Mouse (Mus musculus) gastrocnemius, postnatal 25 days (tissue): ENCODE data around the gene Defb45. TPM values are rescaled to one million over a fixed set of nuclear protein-coding genes. Genes with fewer than 3 reads are reported as not detected.

Experiments used
- DNase-seq: peaks from one replicate; pipeline ENCODE4 v3.0.0; 2022
- total RNA-seq, 2 experiments: library from RNA; stranded (reverse); gene quantifications; 1 replicate in 1 of 2; 2 replicates in 1 of 2; pipeline ENCODE4 v1.2.3; 2021

The Defb45 gene
- total RNA-seq, 2 experiments from 2014 or later = not detected

DNA sequence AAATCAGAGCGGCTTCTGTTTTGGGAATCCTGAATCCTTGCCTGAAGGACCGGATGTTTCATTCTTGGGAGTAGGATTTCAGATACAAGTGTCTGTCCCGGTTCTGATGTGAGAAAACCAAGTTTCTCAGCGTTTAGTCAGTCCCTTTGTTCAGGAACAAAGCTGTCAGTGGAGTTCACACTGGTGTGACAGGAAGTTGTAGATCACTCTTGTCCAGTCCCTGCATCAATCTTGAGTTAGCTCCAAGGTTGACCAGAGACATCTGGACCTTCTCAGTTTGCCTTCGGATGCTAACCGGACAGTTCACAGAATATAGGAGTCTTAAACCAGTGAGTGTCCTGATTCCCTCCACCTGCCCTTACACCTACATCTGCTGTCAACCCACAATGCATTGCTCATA is 8.5 kb upstream of the Defb45 start:
- DNase-seq = no peak

DNA sequence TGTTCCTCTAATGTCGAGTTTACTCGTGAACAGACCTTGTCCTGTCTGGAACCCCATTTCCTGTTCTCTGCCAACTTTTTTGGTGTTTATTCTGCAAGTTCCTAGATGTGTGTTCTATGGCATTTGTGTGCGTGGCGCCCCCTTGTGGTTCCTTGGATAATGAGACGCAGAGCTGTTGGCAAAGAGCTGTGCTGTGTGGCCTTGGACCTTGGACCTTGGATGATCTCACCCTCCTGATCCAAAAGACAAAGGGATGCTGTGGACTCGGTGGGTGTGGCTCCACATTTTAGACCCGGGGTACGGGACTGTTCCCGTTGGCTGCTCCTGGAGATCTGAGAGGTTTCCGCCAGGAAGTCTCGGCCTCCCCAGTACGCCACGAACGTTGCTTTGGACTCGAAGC is 4.9 kb upstream of the Defb45 start, which contains the start of gene Defb36:
TSS of gene Defb36 (plus strand) at position 271 of the 400 bp plus-strand sequence.
- DNase-seq = no peak

DNA sequence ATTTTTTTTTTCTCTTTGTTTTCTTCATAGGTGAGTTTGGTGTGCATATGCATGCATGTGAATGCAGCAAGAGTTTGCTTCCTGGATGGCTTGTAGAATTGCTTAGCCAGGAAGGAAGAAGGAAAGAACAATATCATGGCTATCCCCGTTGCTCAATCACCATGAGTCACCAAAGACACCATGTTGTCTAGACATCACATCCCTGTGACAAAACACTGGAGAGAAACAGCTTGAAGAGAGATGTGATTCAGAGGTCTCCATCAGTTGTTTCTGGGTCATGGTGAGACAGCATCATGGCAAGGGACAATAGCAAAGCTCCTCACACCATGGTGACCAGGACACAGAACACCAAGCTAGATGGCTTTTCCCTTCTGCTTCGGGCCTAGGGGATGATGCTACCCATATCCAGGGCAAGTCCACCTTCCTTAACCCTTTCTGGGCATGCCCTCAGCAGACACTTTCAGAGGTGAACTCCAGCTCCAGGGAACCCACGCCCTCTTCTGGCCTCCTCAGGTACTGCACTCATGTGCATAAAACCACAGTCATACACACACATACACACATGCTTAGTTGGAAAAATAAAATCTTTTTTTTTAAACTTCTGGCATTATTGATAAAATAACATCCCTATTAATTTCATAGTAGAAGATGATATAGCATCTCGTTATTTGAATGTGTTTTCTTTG is 2.2 kb upstream of the Defb45 start:
- no peak for DNase-seq

DNA sequence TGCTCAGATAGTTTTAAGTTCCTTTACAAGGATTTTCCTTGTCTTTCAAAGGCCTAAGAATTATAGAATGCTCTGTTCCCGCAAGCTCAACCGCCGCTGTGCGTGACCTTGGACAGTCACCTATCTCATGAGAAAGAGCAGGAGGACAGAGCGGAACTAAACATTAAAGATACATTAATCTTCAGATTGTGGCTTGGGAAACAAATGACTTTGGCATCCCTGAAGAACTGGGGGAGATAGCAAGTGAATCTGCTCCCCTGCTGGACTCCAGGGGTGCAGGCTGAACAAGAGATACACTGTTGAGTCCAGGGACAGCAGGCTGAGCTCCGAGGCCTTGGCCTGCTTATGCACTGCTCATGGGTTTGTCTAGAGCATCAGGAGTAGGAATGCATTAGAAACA is 877 bp upstream of the Defb45 start:
- DNase-seq = no peak

DNA sequence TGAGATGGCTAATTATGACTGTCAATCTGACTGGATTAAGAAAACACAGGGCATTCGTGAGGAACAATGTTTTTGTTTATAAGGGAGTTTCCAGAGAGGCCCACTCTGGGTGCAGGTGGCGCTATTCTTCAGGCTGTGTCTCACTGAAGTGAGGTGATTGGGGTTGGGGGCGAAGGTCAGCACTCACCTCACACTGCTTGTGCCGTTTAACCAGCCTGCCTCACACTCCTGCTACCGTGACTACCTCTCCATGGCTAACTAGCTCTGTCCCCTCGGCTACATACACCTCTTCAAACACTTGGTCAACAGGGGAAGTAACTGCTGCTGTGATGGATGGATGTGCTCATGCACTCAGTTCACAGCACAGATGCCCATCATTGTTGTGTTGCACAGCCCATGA is 10.2 kb downstream of the Defb45 start:
- no peak for DNase-seq

DNA sequence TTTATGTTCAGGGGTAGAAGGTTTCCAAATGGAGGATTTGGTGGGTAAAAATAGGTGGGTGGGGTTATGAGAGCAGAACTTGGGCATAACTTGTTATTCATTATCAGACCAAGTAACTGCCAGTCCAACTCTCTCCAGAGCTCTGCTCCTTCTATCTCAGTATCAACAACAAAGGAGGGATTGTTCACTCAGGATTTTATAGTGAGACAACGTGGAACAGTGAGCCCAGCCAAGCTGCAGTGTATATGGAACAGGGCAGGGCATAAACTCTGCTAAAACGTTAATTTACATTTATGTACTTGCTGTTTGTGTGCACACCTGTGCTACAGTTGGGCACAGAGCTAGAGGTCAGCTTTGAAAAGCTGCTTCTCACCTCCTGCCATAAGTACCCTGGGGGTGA is 10.7 kb downstream of the Defb45 start:
- no peak for DNase-seq

DNA sequence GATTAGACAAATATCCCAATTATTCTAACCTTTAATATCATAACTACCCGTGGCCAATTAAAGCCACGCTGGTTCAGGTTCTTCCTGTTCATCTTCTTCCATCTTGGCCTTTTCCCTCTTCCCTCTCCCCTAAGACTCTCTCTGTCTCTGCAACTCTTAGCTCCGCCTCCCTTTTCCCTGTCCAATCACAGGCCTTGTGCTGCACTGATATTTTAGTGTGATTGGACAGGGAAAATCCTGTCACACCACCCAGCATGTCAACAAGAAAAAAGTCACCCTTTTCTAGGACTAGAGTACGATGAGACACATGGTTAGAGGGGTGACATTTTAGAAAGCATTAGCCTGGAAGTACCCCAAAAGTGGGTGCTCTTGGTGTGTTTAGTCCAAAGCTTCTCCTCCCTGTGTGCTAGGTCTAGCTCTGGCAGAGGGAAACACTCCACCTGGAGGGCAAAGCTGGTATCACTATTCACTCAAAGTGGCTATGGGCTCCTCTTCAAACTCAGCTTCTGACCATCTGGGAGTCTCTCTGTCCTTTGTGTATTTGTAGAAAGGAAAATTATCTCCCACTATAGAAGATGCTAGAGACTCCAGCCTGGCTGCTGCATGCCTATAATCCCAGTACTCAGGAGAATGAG is 12.2 kb downstream of the Defb45 start:
- no peak for DNase-seq

DNA sequence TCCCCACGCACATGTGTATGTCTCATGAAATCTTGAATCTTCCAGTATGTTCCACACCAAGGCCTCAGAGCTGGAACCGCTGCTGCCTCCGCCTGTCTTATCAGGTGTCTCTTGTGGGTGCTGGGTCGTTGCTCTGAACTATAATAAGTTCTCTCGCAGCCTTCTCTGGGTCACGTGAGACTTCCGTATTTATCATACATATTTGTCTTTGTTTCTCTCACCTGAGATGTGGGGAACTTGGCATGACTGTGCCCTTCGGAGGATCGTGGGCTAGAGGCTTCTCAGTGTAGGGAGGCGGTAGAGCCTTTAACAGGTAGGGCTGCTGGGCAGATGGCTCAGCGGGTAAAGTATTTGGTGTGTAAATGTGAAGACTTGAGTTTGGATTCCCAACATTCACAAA is 18.6 kb downstream of the Defb45 start:
- DNase-seq = no peak

DNA sequence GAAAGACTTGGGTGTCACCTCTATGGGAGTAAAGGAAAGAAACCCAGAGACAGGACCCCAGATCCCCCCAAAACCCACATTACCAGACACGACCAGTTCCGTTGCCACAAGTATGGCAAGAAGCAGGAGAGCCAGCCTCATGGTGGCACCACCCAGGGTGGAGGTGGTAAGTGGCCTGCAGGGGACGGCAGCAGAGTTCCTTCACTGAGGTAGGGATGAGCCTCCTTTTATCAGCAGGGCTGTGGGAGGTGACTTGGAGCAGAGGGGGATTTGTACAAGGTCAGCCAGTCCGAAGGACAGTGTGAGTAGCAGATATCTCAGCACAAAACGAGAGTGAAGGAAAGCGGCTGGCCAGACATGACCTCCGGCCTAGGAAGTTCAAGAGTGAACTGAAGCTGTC is 19.1 kb downstream of the Defb45 start, which contains the start of gene Defb19:
TSS of gene Defb19 (minus strand) at position 206 of the 400 bp plus-strand sequence.
- no peak for DNase-seq

DNA sequence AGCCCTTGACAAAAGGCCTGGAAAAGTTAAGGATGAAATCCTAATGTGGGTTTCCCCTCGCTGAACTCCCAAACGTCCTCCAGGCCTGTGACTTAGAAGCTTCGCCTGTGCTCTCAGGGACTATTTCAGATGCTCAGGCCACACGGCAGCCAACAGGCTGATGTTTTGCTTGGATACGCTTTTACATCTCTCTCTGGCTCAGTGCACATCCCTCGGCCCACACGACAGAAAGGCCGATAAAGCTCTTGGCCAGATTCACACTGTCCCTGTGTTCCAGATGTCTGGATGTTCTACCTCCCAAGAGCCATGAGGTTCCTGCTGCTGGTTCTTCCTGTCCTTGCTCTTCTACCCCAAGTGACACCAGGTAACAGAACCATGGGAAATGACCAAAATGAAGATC is 25.7 kb downstream of the Defb45 start:
- no peak for DNase-seq

DNA sequence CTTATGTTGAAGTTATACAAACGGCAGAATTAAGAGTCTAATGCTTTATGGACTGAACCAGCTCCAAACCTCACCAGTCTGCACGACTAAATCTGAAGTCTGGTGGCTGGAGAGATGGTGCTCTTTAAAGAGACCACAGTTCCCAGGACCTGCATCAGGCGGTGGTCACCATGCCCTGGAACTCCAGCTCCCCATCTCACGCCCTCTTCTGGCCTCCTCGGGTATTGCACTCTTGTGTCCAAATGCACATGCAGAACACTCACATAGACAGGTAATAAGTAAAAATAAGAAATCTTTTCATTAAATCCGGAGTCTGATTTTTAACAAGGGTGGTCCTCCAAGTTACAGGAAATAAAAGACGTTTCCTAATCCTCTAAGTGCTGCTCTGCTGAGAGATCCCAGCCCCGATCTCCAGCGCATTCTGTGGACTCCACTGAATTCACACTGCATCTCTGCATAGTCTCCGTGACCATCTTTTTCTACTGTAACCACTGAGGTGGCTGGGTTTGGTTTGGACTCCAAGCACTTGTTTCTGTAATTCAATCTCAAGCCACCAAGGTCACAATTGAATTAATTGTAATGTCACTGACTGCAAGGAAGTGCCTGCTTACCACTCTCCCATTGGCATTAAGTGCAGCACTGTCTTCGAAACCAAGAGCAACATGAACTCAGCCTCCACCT is 26.9 kb downstream of the Defb45 start, which contains the start of gene Defb21:
TSS of gene Defb21 (plus strand) at position 631 of the 681 bp plus-strand sequence.
- DNase-seq = no peak

DNA sequence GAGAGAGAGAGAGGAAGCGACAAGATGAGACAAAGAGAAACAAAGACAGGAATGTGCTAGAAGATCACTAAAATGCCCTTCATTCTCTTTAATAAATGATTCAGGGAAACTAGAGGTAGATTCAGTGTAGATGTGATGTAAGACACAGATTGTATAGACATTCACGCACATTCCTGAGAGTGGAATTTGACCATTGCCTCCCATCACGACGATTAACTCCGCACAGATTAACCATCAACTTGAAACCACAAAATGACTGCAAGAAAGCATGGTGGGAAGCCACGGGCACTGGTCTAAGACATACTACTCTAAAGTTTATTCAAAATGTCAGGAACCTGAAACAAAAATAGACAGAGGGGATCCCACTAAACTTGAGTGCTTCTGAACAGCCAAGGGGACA is 28.9 kb downstream of the Defb45 start:
- DNase-seq = no peak

DNA sequence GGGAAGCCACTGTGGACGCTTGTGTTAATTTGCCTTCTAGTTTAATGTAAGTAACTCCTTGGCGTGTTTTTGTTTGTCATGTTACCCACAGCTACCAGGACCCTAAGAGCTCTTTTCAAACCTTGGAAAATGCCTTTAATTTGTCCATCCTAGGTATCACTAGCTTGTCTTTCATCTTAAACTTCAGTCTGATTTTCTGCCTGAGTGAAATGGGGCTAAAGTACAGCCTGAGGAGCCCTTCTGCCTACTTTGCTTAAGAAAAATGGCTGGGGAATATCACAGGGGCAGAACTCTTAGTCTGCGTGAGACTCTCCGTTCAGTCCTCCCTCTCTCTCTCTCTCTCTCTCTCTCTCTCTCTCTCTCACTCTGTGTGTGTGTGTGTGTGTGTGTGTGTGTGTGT is 29.3 kb downstream of the Defb45 start:
- DNase-seq = no peak

DNA sequence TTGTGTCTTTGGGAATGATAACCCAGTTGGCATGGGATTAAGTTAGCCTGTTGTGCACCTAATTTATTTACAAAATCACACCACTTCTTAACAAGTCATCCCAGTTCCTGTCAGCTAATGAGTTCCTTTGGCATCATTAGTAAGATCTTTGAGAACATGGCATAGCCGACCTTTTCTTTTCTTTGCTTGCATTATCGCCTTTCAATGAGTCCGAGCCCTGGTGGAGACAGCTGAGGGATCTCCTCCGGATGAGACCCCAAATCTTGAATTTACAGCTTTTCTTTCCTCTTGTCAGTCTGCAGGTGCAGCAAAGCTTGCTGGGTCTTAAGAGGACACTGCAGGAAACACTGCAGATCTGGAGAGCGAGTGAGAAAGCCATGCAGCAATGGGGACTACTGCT is 30.2 kb downstream of the Defb45 start, which contains the start of gene Gm17416:
TSS of gene Gm17416 (plus strand) at position 301 of the 400 bp plus-strand sequence.
- DNase-seq = no peak

DNA sequence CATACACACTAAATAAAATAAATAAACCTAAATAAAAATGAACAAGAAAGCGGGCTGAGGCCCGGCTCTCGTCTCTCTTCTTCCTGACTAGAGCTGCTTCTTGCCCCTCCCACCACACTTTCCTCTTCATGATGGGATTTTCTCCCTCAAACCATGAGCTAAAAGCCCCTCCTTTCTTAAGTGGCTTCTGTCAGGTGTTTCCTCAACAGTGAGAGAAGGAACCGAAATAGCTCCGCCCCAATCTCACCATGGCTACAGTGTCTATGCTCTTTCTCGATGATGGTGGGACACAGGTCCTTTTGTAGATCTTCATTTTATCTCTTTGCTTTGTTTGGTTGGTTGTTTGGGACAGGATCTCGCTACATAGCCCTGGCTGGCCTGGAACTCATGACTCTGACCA is 42.5 kb downstream of the Defb45 start:
- DNase-seq = no peak

DNA sequence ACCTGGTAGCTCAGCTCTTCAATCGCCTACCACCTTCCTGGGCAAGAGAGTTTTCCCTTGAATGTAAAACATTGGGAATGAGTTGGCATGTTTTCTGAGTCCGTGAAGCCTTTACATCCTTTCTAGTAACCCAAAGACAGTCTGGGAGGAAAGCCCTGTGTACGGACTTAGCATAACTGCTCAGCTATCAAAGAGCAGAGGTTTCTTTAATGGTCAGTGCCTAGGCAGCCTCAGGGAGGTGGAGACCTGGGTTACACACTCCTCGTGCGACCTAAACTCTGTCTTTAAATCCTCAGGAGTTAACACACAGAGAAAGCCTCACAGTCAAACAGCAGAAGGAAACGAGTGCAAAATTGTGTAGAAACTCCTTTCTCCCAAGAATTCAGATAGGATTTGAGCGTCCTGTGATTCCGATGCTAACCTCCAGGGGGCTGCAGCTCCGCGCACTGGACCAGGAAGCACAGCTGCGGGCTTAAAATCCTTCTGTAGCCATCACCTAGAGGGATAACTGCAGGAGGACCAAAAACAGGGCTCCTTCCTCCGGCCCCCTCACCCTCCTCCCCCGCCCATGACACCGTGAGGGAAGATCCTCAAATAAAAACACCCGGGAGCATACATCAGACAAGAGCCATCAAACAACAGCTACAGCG is 45.3 kb downstream of the Defb45 start:
- DNase-seq = no peak

DNA sequence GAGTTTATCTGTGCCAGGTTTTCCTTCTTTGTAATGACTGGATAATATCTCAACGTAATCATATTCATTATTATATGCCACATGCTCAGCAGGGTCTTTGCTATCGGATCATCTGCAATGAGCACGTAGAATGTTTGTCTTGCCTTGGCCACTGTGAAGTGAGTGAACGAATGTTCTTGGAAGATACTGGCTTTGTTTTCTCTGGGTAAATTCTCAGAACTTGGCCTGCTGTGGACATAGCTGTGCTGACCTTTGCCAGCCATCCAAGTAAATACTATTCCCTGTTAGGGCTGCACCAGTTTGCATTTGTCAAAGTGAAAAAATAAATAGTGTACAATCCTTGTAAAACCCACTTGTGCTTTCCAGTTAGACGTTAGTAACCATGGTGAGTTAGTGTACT is 51.1 kb downstream of the Defb45 start:
- DNase-seq = no peak

DNA sequence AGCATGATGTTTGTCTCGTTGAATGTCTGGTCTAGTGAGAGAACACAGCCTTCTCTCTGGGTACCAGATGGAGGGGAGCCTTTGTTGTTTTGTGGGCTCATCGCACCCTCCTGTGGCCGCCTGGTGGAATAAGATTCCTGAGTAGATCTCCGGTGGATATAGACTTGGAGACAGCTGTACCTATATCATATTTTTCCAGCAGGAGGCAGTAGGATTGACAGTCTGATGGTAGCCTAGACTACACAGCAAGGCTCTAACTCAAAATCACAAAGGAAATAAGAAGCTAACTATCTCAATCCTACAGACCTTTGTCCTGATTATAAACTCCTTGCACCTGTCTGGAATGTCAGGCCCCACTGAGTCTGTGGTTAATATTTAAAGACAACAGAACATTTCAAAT is 54.5 kb downstream of the Defb45 start:
- no peak for DNase-seq

DNA sequence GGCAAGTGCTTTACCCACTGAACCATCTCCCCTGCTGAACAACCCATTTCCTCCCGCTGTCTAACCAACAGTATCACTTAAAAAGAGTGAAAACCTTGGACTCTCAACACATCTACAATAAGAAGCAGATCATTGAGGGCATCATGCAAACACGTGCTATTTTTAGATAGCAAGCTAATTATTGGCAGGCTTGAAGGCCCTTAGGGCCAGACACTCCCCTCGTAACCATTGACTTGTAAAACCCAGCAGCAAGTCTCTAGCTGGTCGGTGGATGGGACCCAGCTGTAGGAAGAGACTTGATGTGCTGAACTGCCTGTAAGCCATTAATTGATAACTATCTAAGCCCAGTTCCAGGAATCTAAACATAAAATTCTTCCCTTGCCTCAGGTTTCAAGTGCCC is 55.7 kb downstream of the Defb45 start:
- no peak for DNase-seq
